Mouse (Mus musculus) megakaryocyte, embryonic 14.5 days (primary cell): ENCODE results near the gene Anks3.

Experiments used
- FLI1 ChIP-seq: IDR thresholded peaks from 2 replicates; pipeline ENCODE4 v1.6.1; 2012; ENCODE audit warnings: low read length, inconsistent platforms, mixed read lengths
- GATA1 ChIP-seq: IDR thresholded peaks from 3 replicates; pipeline ENCODE4 v1.6.1; 2012; ENCODE audit warnings: mixed read lengths, low read length, inconsistent platforms, borderline replicate concordance

DNA sequence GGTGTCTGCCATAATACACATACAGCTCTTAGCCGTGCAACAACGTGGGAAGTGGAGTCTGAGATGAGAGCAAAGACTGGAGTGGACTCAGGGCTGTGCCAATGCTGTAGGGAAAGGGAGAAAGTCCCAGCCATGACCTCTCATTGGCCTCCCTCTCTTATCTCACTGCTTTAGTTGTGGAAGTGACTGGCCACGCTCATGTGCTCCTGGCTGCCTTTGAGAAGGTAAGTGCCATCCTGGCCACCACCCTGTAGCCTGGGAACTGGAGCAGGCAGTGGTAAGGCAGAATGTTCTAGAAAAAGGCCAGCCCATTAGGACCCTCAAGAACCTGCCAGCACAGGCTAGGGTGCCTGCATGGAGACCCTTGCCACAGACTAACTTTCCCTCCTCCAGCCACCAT is 48.1 kb downstream of the Anks3 start:
- no peak for TF ChIP-seq GATA1
- no peak for TF ChIP-seq FLI1
